Mouse (Mus musculus): Measurements from ENCODE around the gene Cyp2w1.

DNA sequence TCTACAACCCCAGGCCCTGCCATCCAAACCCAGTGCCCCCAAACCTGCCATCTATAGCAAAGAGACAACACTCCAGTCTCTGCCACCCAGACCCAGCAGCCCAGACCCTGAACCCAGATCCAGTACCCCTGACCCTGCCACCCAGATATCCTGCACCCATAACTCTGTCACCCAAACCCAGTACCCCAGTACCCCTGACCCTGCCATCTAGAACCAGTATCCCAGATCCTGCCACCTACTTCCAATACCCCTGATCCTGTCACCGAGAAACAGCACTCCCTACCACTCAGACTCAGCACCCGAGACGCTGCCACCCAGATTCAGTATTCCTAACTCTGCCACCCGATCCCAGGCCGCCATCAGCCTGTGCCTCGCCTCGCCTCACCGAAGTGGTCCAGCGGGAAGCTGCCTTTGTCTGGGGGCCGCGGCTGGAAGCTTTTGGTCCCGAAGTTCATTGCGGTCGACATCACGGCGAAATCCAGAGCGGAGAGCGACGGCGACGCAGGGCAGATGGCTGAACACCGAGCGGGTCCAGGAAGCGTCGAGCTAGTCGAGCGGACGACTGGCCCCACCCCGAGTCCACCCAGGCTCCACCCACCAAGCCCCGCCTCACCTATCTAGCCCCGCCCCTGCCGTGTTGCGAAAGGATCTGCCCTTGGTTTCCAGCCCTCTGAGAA is 7.6 kb upstream of the Cyp2w1 start:
- no peak for TF ChIP-seq CTCF (IDR thresholded peaks at IDR 0.05; ENCODE audit: low read depth, low read length)
- peak; percentile 78 for TF ChIP-seq POLR2A (IDR thresholded peaks at IDR 0.05; ENCODE audit: extremely low read depth, insufficient read depth, low read length)

Measured in liver, adult 2 months (tissue).